Mouse (Mus musculus): ENCODE measurements around the gene Ago3.

Ago3 gene

GRCm38 (mm10) chr4:126429347-126430079 lies at the start of gene Ago3:
Ago3 (minus strand) TSS chr4:126429556.
- peak; percentile 97 for DNase-seq

- no peak for DNase-seq
These were observed 43.7 kb upstream of the Ago3 start for GRCm38 (mm10) chr4:126473031-126473430.

- no peak for DNase-seq
These were observed 40.0 kb upstream of the Ago3 start for GRCm38 (mm10) chr4:126469334-126469733.

- no peak for DNase-seq
These were observed 39.6 kb upstream of the Ago3 start for GRCm38 (mm10) chr4:126468925-126469324.

GRCm38 (mm10) chr4:126468285-126468901 lies 39.0 kb upstream of the Ago3 start, which contains the start of gene Ago1:
Ago1 (minus strand) TSS chr4:126468583.
- peak; percentile 98 to 99 for DNase-seq

GRCm38 (mm10) chr4:126467721-126468284 lies 38.4 kb upstream of the Ago3 start:
- DNase-seq, result peak; percentile 74 to 82

- no peak for DNase-seq
These were observed 36.9 kb upstream of the Ago3 start for GRCm38 (mm10) chr4:126466251-126466750.

- DNase-seq, result peak; percentile 46 to 57
These were observed 36.5 kb upstream of the Ago3 start for GRCm38 (mm10) chr4:126465843-126466242.

- DNase-seq, result no peak
These were observed 35.5 kb upstream of the Ago3 start for GRCm38 (mm10) chr4:126464892-126465235.

GRCm38 (mm10) chr4:126464189-126464891 lies 35.0 kb upstream of the Ago3 start:
- no peak for DNase-seq

- DNase-seq, result no peak
These were observed 26.1 kb upstream of the Ago3 start for GRCm38 (mm10) chr4:126455441-126455840.

GRCm38 (mm10) chr4:126454547-126455254 lies 25.3 kb upstream of the Ago3 start:
- DNase-seq, result peak; percentile 46 to 57

GRCm38 (mm10) chr4:126450268-126450667 lies 20.9 kb upstream of the Ago3 start:
- no peak for DNase-seq

GRCm38 (mm10) chr4:126447126-126447525 lies 17.8 kb upstream of the Ago3 start:
- no peak for DNase-seq

- no peak for DNase-seq
These were observed 15.2 kb upstream of the Ago3 start for GRCm38 (mm10) chr4:126444528-126444927.

GRCm38 (mm10) chr4:126438261-126438660 lies 8.9 kb upstream of the Ago3 start:
- no peak for DNase-seq

GRCm38 (mm10) chr4:126436268-126436667 lies 6.9 kb upstream of the Ago3 start:
- DNase-seq, result peak; percentile 89 to 95

GRCm38 (mm10) chr4:126434094-126434493 lies 4.7 kb upstream of the Ago3 start:
- no peak for DNase-seq

- no peak for DNase-seq
These were observed 3.8 kb upstream of the Ago3 start for GRCm38 (mm10) chr4:126433175-126433574.

- no peak for DNase-seq
These were observed 2.4 kb upstream of the Ago3 start for GRCm38 (mm10) chr4:126431746-126432145.

GRCm38 (mm10) chr4:126428682-126429346 lies 542 bp downstream of the Ago3 start:
- peak; percentile 28 to 41 for DNase-seq

GRCm38 (mm10) chr4:126423866-126424265 lies 5.5 kb downstream of the Ago3 start:
- no peak for DNase-seq
